Mouse (Mus musculus) hindbrain, embryonic 16.5 days (tissue): ENCODE measurements around the gene E2f7. TPM values are rescaled to one million over a fixed set of nuclear protein-coding genes. Genes with fewer than 3 reads are reported as not detected.

Source experiments
- ATAC-seq: fragments of 200-750 bp; cut with Nextera tagmentation; 2 replicates; pipeline ENCODE4 v1.8.0; 2017; ENCODE audit warnings: moderate TSS enrichment, moderate library complexity
- H3K27ac ChIP-seq: fragments of 300-500 bp; sonication (generic); 2 replicates; pipeline ENCODE4 v1.5.1; 2014; ENCODE audit warnings: low read depth, mild to moderate bottlenecking, control low read depth, low read length, moderate library complexity
- H3K27me3 ChIP-seq: fragments of 300-500 bp; sonication (generic); replicated peaks from 2 replicates; pipeline ENCODE4 v1.6.1; 2014; ENCODE audit warnings: low read length; ENCODE audit not compliant: control insufficient read depth, insufficient read depth
- H3K36me3 ChIP-seq: fragments of 300-500 bp; sonication (generic); 2 replicates; pipeline ENCODE4 v1.6.1; 2014; ENCODE audit warnings: mild to moderate bottlenecking, low read length, moderate library complexity, mixed read lengths; ENCODE audit not compliant: control insufficient read depth, insufficient read depth
- H3K4me1 ChIP-seq: fragments of 300-500 bp; sonication (generic); 2 replicates; pipeline ENCODE4 v1.6.1; 2014; ENCODE audit warnings: low read depth, low read length; ENCODE audit not compliant: control insufficient read depth, insufficient read depth
- H3K4me2 ChIP-seq: fragments of 300-500 bp; sonication (generic); 2 replicates; pipeline ENCODE4 v1.6.1; 2014; ENCODE audit warnings: mild to moderate bottlenecking, low read length, control low read depth, moderate library complexity
- H3K4me3 ChIP-seq: fragments of 300-500 bp; sonication (generic); 2 replicates; pipeline ENCODE4 v1.5.1; 2014; ENCODE audit warnings: mild to moderate bottlenecking, low read length, control low read depth, moderate library complexity
- H3K9ac ChIP-seq: fragments of 300-500 bp; sonication (generic); 2 replicates; pipeline ENCODE4 v1.6.1; 2014; ENCODE audit warnings: low read depth, mild to moderate bottlenecking, control low read depth, low read length, moderate library complexity
- H3K9me3 ChIP-seq: fragments of 300-500 bp; sonication (generic); 2 replicates; pipeline ENCODE4 v1.6.1; 2014; ENCODE audit warnings: mild to moderate bottlenecking, low read length, moderate library complexity; ENCODE audit not compliant: control insufficient read depth
- WGBS: fragments of 180-500 bp; shearing (Covaris S2); extraction: QIAGEN DNeasy Blood & Tissue Kit; methylation state at CpG from one replicate; pipeline ENCODE4 v1.1.7; 2014; 5-methylcytosine and 5-hydroxymethylcytosine counted together
- polyA plus RNA-seq: library from polyadenylated mRNA; unstranded; fragments of >200 nt; fragmentation: Nextera tagmentation; extraction: Ambion mirVana; gene quantifications from 2 replicates; pipeline ENCODE4 v1.2.1, GENCODE M21; 2015

Gene E2f7
- polyA plus RNA-seq, 1 experiment from 2014 or later, result 5.0 TPM

GRCm38 (mm10) chr10:110763416-110763815, 18.2 kb downstream of the E2f7 start:
- Histone ChIP-seq H3K9me3 (no peaks in the 10 kb centered on the region), H3K27me3 (no peaks in the 10 kb centered on the region), H3K4me2 (no peak overlapping the region), H3K4me3 (no peak overlapping the region), H3K27ac (no peak overlapping the region), H3K9ac (no peak overlapping the region), H3K4me1 (no peaks in the 10 kb centered on the region), H3K36me3 (peaks cover 12% of the 10 kb centered on the region)
- WGBS, result 92% methylated on average over 13 of the region's 13 CpGs
- no peak for ATAC-seq

- ATAC-seq, result no peak
Observed at GRCm38 (mm10) chr10:110769538-110769937, 24.3 kb downstream of the E2f7 start.

GRCm38 (mm10) chr10:110773201-110773600, 28.0 kb downstream of the E2f7 start:
- no peak overlapping the region for H3K27ac ChIP-seq
- H3K9me3 ChIP-seq, result no peaks in the 10 kb centered on the region
- H3K4me2 ChIP-seq, result no peak overlapping the region
- no peaks in the 10 kb centered on the region for H3K4me1 ChIP-seq
- H3K9ac ChIP-seq, result no peak overlapping the region
- 92% methylated on average over 12 of the region's 12 CpGs for WGBS
- no peak for ATAC-seq
- peaks cover 4% of the 10 kb centered on the region for H3K36me3 ChIP-seq
- no peaks in the 10 kb centered on the region for H3K27me3 ChIP-seq
- no peak overlapping the region for H3K4me3 ChIP-seq

More at GRCm38 (mm10) chr10:110769538-110769937, 24.3 kb downstream of the E2f7 start:
- Histone ChIP-seq H3K4me1 (no peaks in the 10 kb centered on the region), H3K36me3 (peaks cover 2% of the 10 kb centered on the region), H3K9ac (no peak overlapping the region), H3K4me3 (no peak overlapping the region), H3K27me3 (no peaks in the 10 kb centered on the region), H3K9me3 (no peaks in the 10 kb centered on the region), H3K27ac (no peak overlapping the region), H3K4me2 (no peak overlapping the region)
- WGBS, result 69% methylated on average over 10 of the region's 10 CpGs

DNA sequence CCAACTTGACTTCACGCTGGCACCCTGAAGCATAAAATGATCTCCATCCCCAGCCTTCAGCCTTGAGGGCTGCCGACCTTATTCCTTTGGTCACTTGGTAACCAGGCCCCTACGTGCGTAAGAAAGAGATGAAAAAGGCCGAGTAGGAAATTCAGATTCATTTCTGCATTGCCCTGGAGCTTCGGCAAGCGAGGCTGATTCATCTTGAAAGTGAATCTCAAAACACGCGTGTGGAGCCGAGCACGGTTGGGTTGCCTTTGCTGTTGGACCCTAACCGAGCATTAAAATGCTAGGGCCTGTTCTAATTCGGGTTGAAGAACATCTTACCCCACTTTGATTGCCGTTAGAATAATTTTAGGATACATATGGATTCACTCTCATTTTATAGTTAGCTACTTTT, 28.6 kb downstream of the E2f7 start:
- Histone ChIP-seq H3K36me3 (peaks cover 4% of the 10 kb centered on the region), H3K27me3 (no peaks in the 10 kb centered on the region), H3K4me3 (no peak overlapping the region), H3K27ac (no peak overlapping the region), H3K9ac (no peak overlapping the region), H3K4me1 (no peaks in the 10 kb centered on the region), H3K4me2 (no peak overlapping the region), H3K9me3 (no peaks in the 10 kb centered on the region)
- WGBS, result 97% methylated on average over 14 of the region's 14 CpGs
- no peak for ATAC-seq

- 91% methylated on average over 14 of the region's 14 CpGs for WGBS
- Histone ChIP-seq H3K9ac (no peak overlapping the region), H3K4me1 (no peaks in the 10 kb centered on the region), H3K36me3 (peaks cover 16% of the 10 kb centered on the region), H3K4me3 (no peak overlapping the region), H3K27me3 (no peaks in the 10 kb centered on the region), H3K27ac (no peak overlapping the region), H3K4me2 (no peak overlapping the region), H3K9me3 (no peaks in the 10 kb centered on the region)
- ATAC-seq, result no peak
Observed at GRCm38 (mm10) chr10:110781772-110782171, 36.5 kb downstream of the E2f7 start.

DNA sequence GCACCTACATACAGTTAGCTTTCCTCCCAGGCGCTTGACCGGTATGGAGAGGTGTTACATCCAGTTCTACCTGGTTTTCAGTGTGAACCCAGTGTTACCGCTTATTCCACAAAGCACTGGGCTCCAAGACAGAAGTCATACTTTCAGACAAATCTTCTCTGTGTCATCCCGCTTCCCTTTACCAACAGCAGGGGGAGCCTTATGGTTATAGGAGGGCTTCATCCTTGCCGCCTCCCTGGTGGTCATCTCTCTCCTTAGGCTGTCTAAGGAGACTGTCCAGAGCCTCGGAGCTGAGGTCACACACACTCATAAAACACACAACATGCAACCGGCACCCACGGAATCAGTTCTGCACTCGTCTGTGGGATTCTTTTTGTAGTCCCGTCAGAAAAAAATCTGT, 37.4 kb downstream of the E2f7 start:
- ATAC-seq, result no peak

GRCm38 (mm10) chr10:110788049-110788752, 43.0 kb downstream of the E2f7 start:
- 74% methylated on average over 12 of the region's 12 CpGs for WGBS
- H3K4me3 ChIP-seq, result no peak overlapping the region

More for the DNA sequence above, 37.4 kb downstream of the E2f7 start:
- H3K9me3 ChIP-seq, result no peaks in the 10 kb centered on the region
- no peaks in the 10 kb centered on the region for H3K27me3 ChIP-seq
- no peaks in the 10 kb centered on the region for H3K4me1 ChIP-seq
- H3K36me3 ChIP-seq, result peaks cover 16% of the 10 kb centered on the region
- H3K4me3 ChIP-seq, result no peak overlapping the region
- no peak overlapping the region for H3K27ac ChIP-seq
- 86% methylated on average over 10 of the region's 10 CpGs for WGBS
- H3K4me2 ChIP-seq, result no peak overlapping the region
- no peak overlapping the region for H3K9ac ChIP-seq

GRCm38 (mm10) chr10:110789683-110790082, 44.4 kb downstream of the E2f7 start:
- ATAC-seq, result no peak
- Histone ChIP-seq H3K27ac (no peak overlapping the region), H3K9ac (no peak overlapping the region), H3K36me3 (0 out of 2 replicates have a peak, but pooled peaks cover 4% of the 10 kb centered on the region), H3K4me3 (no peak overlapping the region), H3K4me1 (peaks cover under 1% of the 10 kb centered on the region; the same call in 1 of the 2 replicates), H3K4me2 (no peak overlapping the region), H3K27me3 (no peaks in the 10 kb centered on the region), H3K9me3 (no peaks in the 10 kb centered on the region)
- 85% methylated on average over 8 of the region's 8 CpGs for WGBS

More at GRCm38 (mm10) chr10:110788049-110788752, 43.0 kb downstream of the E2f7 start:
- Histone ChIP-seq H3K27ac (no peak overlapping the region), H3K36me3 (0 out of 2 replicates have a peak, but pooled peaks cover 6% of the 10 kb centered on the region), H3K4me1 (no peaks in the 10 kb centered on the region), H3K9me3 (no peaks in the 10 kb centered on the region), H3K27me3 (no peaks in the 10 kb centered on the region), H3K9ac (no peak overlapping the region), H3K4me2 (no peak overlapping the region)
- no peak for ATAC-seq

DNA sequence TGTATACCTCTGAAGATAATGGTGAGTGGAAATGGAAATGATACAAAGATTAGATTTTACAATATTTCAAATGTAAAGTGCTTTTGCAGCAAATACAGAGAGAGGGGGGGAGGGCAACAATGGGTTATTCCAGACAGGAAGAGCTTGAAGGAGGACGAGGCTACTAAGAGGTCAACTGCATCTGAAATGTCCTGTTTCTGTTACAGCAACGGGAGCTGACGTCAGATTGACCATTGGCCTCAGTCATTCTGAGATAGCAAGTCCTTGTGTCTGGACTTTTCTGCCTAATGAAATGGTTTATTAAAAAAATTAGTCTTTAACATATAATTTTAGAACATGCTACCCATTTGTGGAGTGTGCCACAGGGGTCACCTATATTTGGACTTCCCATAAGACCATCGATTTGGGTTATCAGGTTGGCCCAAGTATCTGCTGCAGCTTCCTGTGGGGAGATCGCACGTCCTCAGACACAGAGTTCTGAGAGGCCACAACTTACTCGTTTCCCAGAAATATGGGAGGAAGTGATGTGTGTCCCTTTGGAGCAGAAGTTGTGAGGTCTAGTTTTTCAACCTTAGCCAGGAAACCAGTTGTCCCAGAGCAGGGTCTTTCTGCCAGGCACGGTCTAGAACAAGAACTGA, 48.0 kb downstream of the E2f7 start:
- H3K27me3 ChIP-seq, result no peaks in the 10 kb centered on the region
- no peak overlapping the region for H3K9ac ChIP-seq
- no peaks in the 10 kb centered on the region for H3K9me3 ChIP-seq
- H3K27ac ChIP-seq, result no peak overlapping the region
- H3K4me3 ChIP-seq, result no peak overlapping the region
- no peaks in the 10 kb centered on the region for H3K36me3 ChIP-seq
- peaks cover 4% of the 10 kb centered on the region for H3K4me1 ChIP-seq
- no peak for ATAC-seq
- WGBS, result 79% methylated on average over 8 of the region's 8 CpGs
- no peak overlapping the region for H3K4me2 ChIP-seq
